Mouse (Mus musculus) myocyte (in vitro differentiated cells): ENCODE measurements around the gene Prss43. TPM values are rescaled to one million over a fixed set of nuclear protein-coding genes. Genes with fewer than 3 reads are reported as not detected.
A peak's percentile ranks its signal among the peaks of the same experiment; 100 is the strongest.

Experiments used
- H3K27me3 ChIP-seq: one replicate; pipeline ENCODE4 v1.6.1; 2011; ENCODE audit not compliant: control insufficient read depth, insufficient read depth, insufficient read length
- H3K36me3 ChIP-seq: one replicate; pipeline ENCODE4 v1.6.1; 2011; ENCODE audit not compliant: control insufficient read depth, insufficient read depth
- H3K4me2 ChIP-seq: one replicate; pipeline ENCODE4 v1.6.1; 2011; ENCODE audit warnings: low read depth, control low read depth
- H3K4me3 ChIP-seq: one replicate; pipeline ENCODE4 v1.5.1; 2011; ENCODE audit warnings: mild to moderate bottlenecking, control low read depth, moderate library complexity
- H3K79me2 ChIP-seq: one replicate; pipeline ENCODE4 v1.6.1; 2011; ENCODE audit not compliant: control insufficient read depth, insufficient read depth
- H3ac ChIP-seq: one replicate; pipeline ENCODE4 v1.6.1; 2011; ENCODE audit not compliant: control insufficient read depth, insufficient read length
- CEBPB ChIP-seq: IDR thresholded peaks from 2 replicates; pipeline ENCODE4 v1.6.1; 2011; ENCODE audit warnings: mild to moderate bottlenecking, moderate library complexity; ENCODE audit not compliant: poor library complexity, insufficient read depth, severe bottlenecking
- E2F4 ChIP-seq: IDR thresholded peaks from one replicate; pipeline ENCODE4 v1.6.1; 2011; ENCODE audit warnings: mild to moderate bottlenecking, control low read depth, moderate library complexity; ENCODE audit not compliant: insufficient read depth
- MAX ChIP-seq: IDR thresholded peaks from one replicate; pipeline ENCODE4 v1.6.1; 2011; ENCODE audit warnings: low read depth, mild to moderate bottlenecking, control low read depth
- MYOD1 ChIP-seq, 3 experiments: IDR thresholded peaks; one replicate each; pipeline ENCODE4 v1.6.1; 2011; ENCODE audit warnings: control low read depth in 2 of 3, low read depth in 2 of 3, mild to moderate bottlenecking in 2 of 3, moderate library complexity in 1 of 3; ENCODE audit not compliant: insufficient read length in 2 of 3, control insufficient read depth in 1 of 3
- MYOG ChIP-seq, 3 experiments: IDR thresholded peaks; one replicate each; pipeline ENCODE4 v1.6.1; 2011; ENCODE audit warnings: control low read depth in 2 of 3, low read depth in 2 of 3, mild to moderate bottlenecking in 2 of 3; ENCODE audit not compliant: insufficient read length in 2 of 3, control insufficient read depth in 1 of 3, insufficient read depth in 1 of 3
- POLR2A ChIP-seq: IDR thresholded peaks from one replicate; pipeline ENCODE4 v1.6.1; 2011; ENCODE audit warnings: low read depth, mild to moderate bottlenecking, control low read depth, moderate library complexity; ENCODE audit not compliant: insufficient read length
- POLR2AphosphoS2 ChIP-seq: IDR thresholded peaks from one replicate; pipeline ENCODE4 v1.6.1; 2011; ENCODE audit warnings: low read depth, control low read depth; ENCODE audit not compliant: insufficient read length
- REST ChIP-seq: IDR thresholded peaks from one replicate; pipeline ENCODE4 v1.6.1; 2011; ENCODE audit warnings: mild to moderate bottlenecking, control low read depth, moderate library complexity; ENCODE audit not compliant: insufficient read depth, insufficient read length
- SRF ChIP-seq: IDR thresholded peaks from one replicate; pipeline ENCODE4 v1.6.1; 2011; ENCODE audit warnings: low read depth; ENCODE audit not compliant: control insufficient read depth, insufficient read length
- TCF12 ChIP-seq: IDR thresholded peaks from one replicate; pipeline ENCODE4 v1.6.1; 2011; ENCODE audit warnings: mild to moderate bottlenecking, control low read depth; ENCODE audit not compliant: poor library complexity, insufficient read depth, severe bottlenecking
- TCF3 ChIP-seq: IDR thresholded peaks from one replicate; pipeline ENCODE4 v1.6.1; 2011; ENCODE audit warnings: low read depth, control low read depth; ENCODE audit not compliant: insufficient read length
- USF1 ChIP-seq: IDR thresholded peaks from one replicate; pipeline ENCODE4 v1.6.1; 2011; ENCODE audit warnings: low read depth, mild to moderate bottlenecking, control low read depth, moderate library complexity
- polyA plus RNA-seq: library from polyadenylated mRNA; unstranded; fragments of >200 nt; fragmentation: generic; extraction: Trizol; gene quantifications from one replicate; pipeline ENCODE4 v1.2.1, GENCODE M21; 2012; ENCODE audit warnings: missing spikeins

Gene Prss43
- not detected for polyA plus RNA-seq

- TF ChIP-seq MYOG (IDR thresholded peaks at IDR 0.05; ENCODE audit: control insufficient read depth in 1 of 3, insufficient read depth in 1 of 3, insufficient read length in 2 of 3, low read depth in 2 of 3) (no peak), TCF12 (no peak), MAX (no peak), POLR2A (no peak)
- Histone ChIP-seq H3K36me3 (no peaks in the 10 kb centered on the region), H3K4me3 (no peak within 1 kb of the TSS), H3K79me2 (no peaks in the 10 kb centered on the region), H3ac (no peak within 1 kb of the TSS), H3K4me2 (no peak within 1 kb of the TSS), H3K27me3 (peaks cover 39% of the 10 kb centered on the region)
Observed at GRCm38 (mm10) chr9:110826390-110826789, at the start of gene Prss43. Gene Prss43, plus strand, starts transcription at chr9:110826690.

- no peak for TF ChIP-seq MYOD1 (IDR thresholded peaks at IDR 0.05; ENCODE audit: control insufficient read depth in 1 of 3, insufficient read length in 2 of 3, low read depth in 2 of 3)
- TF ChIP-seq MYOG (IDR thresholded peaks at IDR 0.05; ENCODE audit: control insufficient read depth in 1 of 3, insufficient read depth in 1 of 3, insufficient read length in 2 of 3, low read depth in 2 of 3): no peak
- TF ChIP-seq SRF: no peak
- TF ChIP-seq POLR2A: no peak
- no peak for TF ChIP-seq TCF12
- no peak for TF ChIP-seq MAX
- TF ChIP-seq USF1: no peak
- no peak for TF ChIP-seq CEBPB
- TF ChIP-seq POLR2AphosphoS2: no peak
- no peak for TF ChIP-seq E2F4
- TF ChIP-seq TCF3: no peak
- no peak for TF ChIP-seq REST
- Histone ChIP-seq H3K4me3 (no peak overlapping the region), H3K27me3 (peaks cover 34% of the 10 kb centered on the region), H3K4me2 (no peak overlapping the region), H3K36me3 (no peaks in the 10 kb centered on the region), H3K79me2 (no peaks in the 10 kb centered on the region), H3ac (no peak overlapping the region)
Observed at GRCm38 (mm10) chr9:110778100-110778499, 48.4 kb upstream of the Prss43 start.

GRCm38 (mm10) chr9:110778559-110778958 lies 47.9 kb upstream of the Prss43 start:
- H3K27me3 ChIP-seq: peaks cover 31% of the 10 kb centered on the region

GRCm38 (mm10) chr9:110779242-110779913 lies 47.1 kb upstream of the Prss43 start:
- Histone ChIP-seq H3K36me3 (no peaks in the 10 kb centered on the region), H3K4me2 (no peak overlapping the region), H3K4me3 (no peak overlapping the region), H3K27me3 (peaks cover 26% of the 10 kb centered on the region), H3ac (no peak overlapping the region), H3K79me2 (no peaks in the 10 kb centered on the region)
- TF ChIP-seq SRF (no peak), REST (no peak), CEBPB (no peak), TCF12 (no peak), USF1 (no peak), POLR2AphosphoS2 (no peak), MYOD1 (IDR thresholded peaks at IDR 0.05; ENCODE audit: control insufficient read depth in 1 of 3, insufficient read length in 2 of 3, low read depth in 2 of 3) (no peak), MAX (no peak), TCF3 (no peak), E2F4 (no peak)

More at GRCm38 (mm10) chr9:110778559-110778958, 47.9 kb upstream of the Prss43 start:
- Histone ChIP-seq H3K4me3 (no peak overlapping the region), H3K4me2 (no peak overlapping the region), H3K36me3 (no peaks in the 10 kb centered on the region), H3K79me2 (no peaks in the 10 kb centered on the region), H3ac (no peak overlapping the region)
- TF ChIP-seq E2F4 (no peak), TCF3 (no peak), MYOG (IDR thresholded peaks at IDR 0.05; ENCODE audit: control insufficient read depth in 1 of 3, insufficient read depth in 1 of 3, insufficient read length in 2 of 3, low read depth in 2 of 3) (no peak), POLR2A (no peak), CEBPB (no peak), TCF12 (no peak), USF1 (no peak)

GRCm38 (mm10) chr9:110781256-110781721 lies 45.2 kb upstream of the Prss43 start:
- Histone ChIP-seq H3K36me3 (no peaks in the 10 kb centered on the region), H3K4me2 (peak overlapping the region; percentile 87), H3K79me2 (no peaks in the 10 kb centered on the region), H3K27me3 (peaks cover 16% of the 10 kb centered on the region), H3K4me3 (peak overlapping the region; percentile 9), H3ac (peak overlapping the region; percentile 9)
- TF ChIP-seq TCF3: peak; percentile 14
- TF ChIP-seq POLR2AphosphoS2: no peak
- no peak for TF ChIP-seq USF1
- peak in 1 of 3 experiments; percentile 38 for TF ChIP-seq MYOD1 (IDR thresholded peaks at IDR 0.05; ENCODE audit: control insufficient read depth in 1 of 3, insufficient read length in 2 of 3, low read depth in 2 of 3)
- no peak for TF ChIP-seq TCF12
- peak in 1 of 3 experiments; percentile 49 for TF ChIP-seq MYOG (IDR thresholded peaks at IDR 0.05; ENCODE audit: control insufficient read depth in 1 of 3, insufficient read depth in 1 of 3, insufficient read length in 2 of 3, low read depth in 2 of 3)
